Mouse (Mus musculus): ENCODE data around the gene Fam107b.

- no peak for TF ChIP-seq EP300 (IDR thresholded peaks at IDR 0.05)
- no peak for TF ChIP-seq CTCF (IDR thresholded peaks at IDR 0.05)
These were observed 202.8 kb downstream of the Fam107b start for GRCm38 (mm10) chr2:3773089-3773488.

All from lung, postnatal 0 days (tissue).